Mouse (Mus musculus) testis, postnatal 10 days (tissue): ENCODE data around the gene Nckipsd.
A peak's percentile ranks its signal among the peaks of the same experiment; 100 is the strongest.

Experiments used
- DNase-seq: peaks from one replicate; pipeline ENCODE4 v3.0.0; 2021; ENCODE audit warnings: low spot score

Nckipsd gene

GRCm38 (mm10) chr9:108799564-108799963, 8.6 kb upstream of the Nckipsd start:
- DNase-seq, result no peak

- no peak for DNase-seq
These were observed 2.4 kb upstream of the Nckipsd start for GRCm38 (mm10) chr9:108805768-108806167.

GRCm38 (mm10) chr9:108806379-108806778, 1.8 kb upstream of the Nckipsd start:
- DNase-seq, result no peak

- DNase-seq, result no peak
These were observed 1.3 kb upstream of the Nckipsd start for GRCm38 (mm10) chr9:108806831-108807230.

- no peak for DNase-seq
These were observed 494 bp upstream of the Nckipsd start for GRCm38 (mm10) chr9:108807674-108808073.

- no peak for DNase-seq
These were observed 1.0 kb downstream of the Nckipsd start for GRCm38 (mm10) chr9:108809188-108809587.

GRCm38 (mm10) chr9:108809723-108810122, 1.6 kb downstream of the Nckipsd start:
- no peak for DNase-seq

GRCm38 (mm10) chr9:108810516-108810915, 2.3 kb downstream of the Nckipsd start:
- no peak for DNase-seq

- no peak for DNase-seq
These were observed 7.4 kb downstream of the Nckipsd start for GRCm38 (mm10) chr9:108815557-108815956.

- peak; percentile 79 for DNase-seq
These were observed 11.3 kb downstream of the Nckipsd start for GRCm38 (mm10) chr9:108819495-108819894.

- no peak for DNase-seq
These were observed 11.9 kb downstream of the Nckipsd start for GRCm38 (mm10) chr9:108820077-108820476.

GRCm38 (mm10) chr9:108824144-108824685, 16.0 kb downstream of the Nckipsd start:
- no peak for DNase-seq

GRCm38 (mm10) chr9:108824755-108825413, 16.7 kb downstream of the Nckipsd start:
- DNase-seq, result no peak

- DNase-seq, result peak; percentile 83
These were observed 17.9 kb downstream of the Nckipsd start, which contains the start of gene Celsr3 for GRCm38 (mm10) chr9:108825820-108826699. Gene Celsr3, plus strand, starts transcription at chr9:108826320.

GRCm38 (mm10) chr9:108826700-108827340, 18.7 kb downstream of the Nckipsd start:
- DNase-seq, result peak; percentile 89

- no peak for DNase-seq
These were observed 19.3 kb downstream of the Nckipsd start for GRCm38 (mm10) chr9:108827454-108827853.

- DNase-seq, result no peak
These were observed 19.7 kb downstream of the Nckipsd start for GRCm38 (mm10) chr9:108827906-108828305.

- DNase-seq, result no peak
These were observed 23.5 kb downstream of the Nckipsd start for GRCm38 (mm10) chr9:108831637-108832036.

- DNase-seq, result peak; percentile 92
These were observed 24.4 kb downstream of the Nckipsd start for GRCm38 (mm10) chr9:108832390-108833108.

GRCm38 (mm10) chr9:108842989-108843388, 34.8 kb downstream of the Nckipsd start:
- DNase-seq, result peak; percentile 69

- DNase-seq, result no peak
These were observed 37.2 kb downstream of the Nckipsd start for GRCm38 (mm10) chr9:108845390-108845789.

GRCm38 (mm10) chr9:108847374-108847773, 39.2 kb downstream of the Nckipsd start:
- no peak for DNase-seq
